Mouse (Mus musculus): ENCODE measurements around the gene Wsb2. TPM values are rescaled to one million over a fixed set of nuclear protein-coding genes. Genes with fewer than 3 reads are reported as not detected.

Wsb2 gene
- polyA plus RNA-seq, 1 experiment: 23.5 TPM

DNA sequence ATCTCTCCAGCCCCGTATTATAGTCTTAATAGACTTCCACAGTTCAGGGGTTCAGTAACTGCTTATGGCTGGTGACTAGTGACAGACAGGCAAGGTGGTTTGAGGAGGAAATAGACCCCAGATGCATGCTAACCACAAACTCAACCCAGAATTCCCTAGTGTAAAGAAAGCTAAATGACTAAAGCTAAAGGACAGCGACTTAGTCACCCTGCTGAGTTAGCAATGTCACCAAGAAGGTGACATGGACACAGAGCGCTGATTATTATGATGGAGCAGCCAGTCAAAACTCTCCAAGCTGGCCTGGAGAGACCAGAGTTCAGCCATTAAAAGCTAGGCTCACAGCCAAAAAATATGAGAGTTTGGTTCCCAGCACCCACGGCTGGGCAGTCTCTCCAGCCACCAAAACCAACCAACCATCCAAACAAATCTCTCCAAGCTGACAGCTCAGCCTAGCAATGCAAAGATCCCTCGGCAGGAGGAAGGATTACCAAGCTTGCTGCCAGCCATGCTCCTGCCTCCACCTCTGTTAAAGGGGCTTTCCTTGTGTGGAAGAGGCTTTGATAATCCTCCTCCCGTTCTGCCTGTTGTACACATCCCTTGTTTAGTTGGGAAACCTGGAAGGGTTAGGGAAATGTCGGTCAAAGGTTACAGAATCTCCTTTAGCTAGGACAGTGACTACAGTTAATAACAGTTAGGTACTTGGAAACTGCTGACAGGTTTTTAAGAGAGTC lies 2.6 kb downstream of the Wsb2 start:
- Histone ChIP-seq H3K4me3 (replicated peaks; ENCODE audit: control insufficient read depth, low read depth, low read length) (no peak overlapping the region), H3K27ac (ENCODE audit: control insufficient read depth, insufficient read depth, low read depth, low read length, poor library complexity) (no peak overlapping the region), H3K4me1 (ENCODE audit: control insufficient read depth, insufficient read depth, low read length) (peaks cover 3% of the 10 kb centered on the region)
- 26% methylated on average over 7 of the region's 7 CpGs for WGBS
- TF ChIP-seq CTCF (IDR thresholded peaks at IDR 0.05; ENCODE audit: control insufficient read depth, insufficient read depth, low read length): no peak
- no peak for TF ChIP-seq POLR2A (IDR thresholded peaks at IDR 0.05; ENCODE audit: borderline replicate concordance, control insufficient read depth, low read depth, low read length)

DNA sequence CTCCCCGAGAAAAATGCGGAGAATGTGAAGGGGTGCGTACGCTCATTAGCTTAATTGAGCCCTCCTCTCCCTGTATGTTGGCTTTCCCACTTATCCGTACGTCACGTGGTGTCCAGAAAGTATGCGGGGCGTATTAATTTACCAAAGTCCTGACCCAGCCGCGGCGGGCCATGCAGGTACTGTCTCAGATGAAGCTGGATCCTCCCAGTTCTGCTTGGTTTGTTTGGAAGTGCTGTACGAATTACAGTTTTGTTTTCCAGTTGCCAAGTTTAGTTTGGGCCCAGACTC lies 3.1 kb downstream of the Wsb2 start:
- peaks cover 3% of the 10 kb centered on the region for H3K4me1 ChIP-seq (ENCODE audit: control insufficient read depth, insufficient read depth, low read length)
- TF ChIP-seq POLR2A (IDR thresholded peaks at IDR 0.05; ENCODE audit: borderline replicate concordance, control insufficient read depth, low read depth, low read length): no peak
- TF ChIP-seq CTCF (IDR thresholded peaks at IDR 0.05; ENCODE audit: control insufficient read depth, insufficient read depth, low read length): no peak
- no peak overlapping the region for H3K27ac ChIP-seq (ENCODE audit: control insufficient read depth, insufficient read depth, low read depth, low read length, poor library complexity)
- WGBS: 89% methylated on average over 13 of the region's 13 CpGs
- H3K4me3 ChIP-seq (replicated peaks; ENCODE audit: control insufficient read depth, low read depth, low read length): no peak overlapping the region

DNA sequence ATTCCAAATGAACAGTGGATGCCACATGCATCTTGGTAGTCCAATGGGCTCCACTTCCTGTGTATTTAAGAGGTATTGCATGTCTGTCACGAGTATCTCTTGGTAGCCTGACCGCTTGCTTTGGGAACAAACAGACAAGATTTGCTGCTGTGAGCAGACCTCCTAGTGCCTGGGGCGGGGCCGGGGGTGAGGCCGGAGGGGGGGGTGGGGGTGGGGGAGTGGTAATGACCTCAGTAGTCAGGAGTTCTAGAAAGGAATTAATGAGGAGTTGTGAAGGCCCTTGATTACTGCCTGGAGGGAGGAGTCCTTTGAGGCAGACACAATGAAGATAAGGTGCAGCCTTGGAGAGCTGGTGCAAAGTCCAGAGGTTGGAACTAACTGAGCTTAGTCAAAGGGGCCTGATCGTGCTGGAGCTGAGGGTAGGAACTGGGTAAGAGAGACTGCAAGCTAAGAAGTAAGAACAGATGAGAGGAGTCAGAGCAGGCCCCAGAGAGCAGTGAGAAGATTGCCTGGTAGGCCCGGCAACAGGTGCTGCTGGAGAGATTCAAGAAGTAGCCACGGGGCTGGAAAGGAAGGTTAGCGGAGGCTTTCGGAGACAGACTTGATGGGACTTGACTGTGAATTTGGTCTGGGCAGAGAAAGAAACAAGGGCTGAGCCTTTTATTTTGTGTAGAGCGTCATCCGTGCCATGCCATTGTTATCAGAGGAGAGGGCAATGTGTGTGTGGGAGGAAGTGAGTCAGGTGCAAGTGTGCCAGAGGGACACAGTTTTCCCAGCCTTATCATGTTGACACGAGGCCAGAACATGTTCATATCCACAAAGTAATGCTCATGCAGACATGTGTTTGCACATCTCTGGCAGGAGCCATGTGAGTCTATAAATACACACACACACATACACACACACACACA lies 3.8 kb downstream of the Wsb2 start:
- Histone ChIP-seq H3K27ac (ENCODE audit: control insufficient read depth, insufficient read depth, low read depth, low read length, poor library complexity) (no peak overlapping the region), H3K4me1 (ENCODE audit: control insufficient read depth, insufficient read depth, low read length) (peaks cover 3% of the 10 kb centered on the region), H3K4me3 (replicated peaks; ENCODE audit: control insufficient read depth, low read depth, low read length) (no peak overlapping the region)
- TF ChIP-seq CTCF (IDR thresholded peaks at IDR 0.05; ENCODE audit: control insufficient read depth, insufficient read depth, low read length): no peak
- no peak for TF ChIP-seq POLR2A (IDR thresholded peaks at IDR 0.05; ENCODE audit: borderline replicate concordance, control insufficient read depth, low read depth, low read length)
- WGBS: 48% methylated on average over 13 of the region's 13 CpGs

DNA sequence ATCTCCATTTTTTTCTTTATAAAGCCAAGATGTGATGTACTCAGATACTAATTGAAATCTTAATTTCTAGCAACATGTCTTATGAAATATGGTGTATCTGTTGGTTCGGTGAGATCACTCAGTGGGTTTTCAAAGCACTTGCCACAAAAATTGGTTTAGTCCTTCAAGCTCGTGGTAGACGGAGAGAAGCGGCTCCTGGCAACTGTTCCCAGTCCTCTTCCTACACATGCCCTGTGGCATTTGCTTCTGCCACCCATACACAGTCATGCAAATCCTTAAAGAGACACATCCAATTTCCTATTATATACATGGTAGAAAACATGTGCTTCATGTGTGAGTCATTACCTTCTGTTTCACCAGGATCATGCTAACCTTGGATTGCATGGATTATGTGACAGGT lies 4.5 kb downstream of the Wsb2 start:
- no peak for TF ChIP-seq CTCF (IDR thresholded peaks at IDR 0.05; ENCODE audit: control insufficient read depth, insufficient read depth, low read length)
- no peak for TF ChIP-seq POLR2A (IDR thresholded peaks at IDR 0.05; ENCODE audit: borderline replicate concordance, control insufficient read depth, low read depth, low read length)

DNA sequence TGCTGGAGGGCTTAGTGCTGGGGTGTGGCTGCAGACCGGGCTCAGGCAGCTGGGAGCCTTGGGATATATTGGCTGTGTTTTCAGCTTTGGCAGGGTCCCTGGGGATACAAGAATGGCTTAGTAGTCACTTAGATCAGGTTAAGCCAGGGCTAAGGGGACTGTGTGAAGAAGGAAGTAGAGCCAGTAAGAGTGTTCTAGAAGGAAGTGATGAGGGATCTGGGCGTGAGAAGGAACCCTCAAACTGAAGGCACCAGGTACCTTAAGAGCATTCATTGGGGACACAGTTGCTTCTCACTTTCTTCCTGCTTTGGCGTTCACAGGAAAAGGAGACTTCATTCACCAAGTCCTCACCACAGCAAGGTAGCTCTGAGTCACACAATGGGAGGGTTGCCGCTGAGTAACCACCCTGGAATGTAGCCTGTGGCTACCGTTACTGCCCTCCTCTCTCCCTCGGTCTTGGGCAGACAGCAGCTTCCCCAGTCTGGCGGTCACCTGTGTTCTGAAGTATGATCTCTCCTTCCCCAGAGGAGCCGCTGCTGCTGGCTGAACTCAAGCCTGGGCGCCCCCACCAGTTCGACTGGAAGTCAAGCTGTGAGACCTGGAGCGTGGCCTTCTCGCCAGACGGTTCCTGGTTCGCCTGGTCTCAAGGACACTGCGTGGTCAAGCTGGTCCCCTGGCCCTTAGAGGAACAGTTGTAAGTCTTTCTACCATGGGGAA lies 6.1 kb downstream of the Wsb2 start:
- peak overlapping the region; percentile 61; the same call in 1 of the 2 replicates for H3K27ac ChIP-seq (ENCODE audit: control insufficient read depth, insufficient read depth, low read depth, low read length, poor library complexity)

More for the DNA sequence above, 4.5 kb downstream of the Wsb2 start:
- peaks cover 3% of the 10 kb centered on the region for H3K4me1 ChIP-seq (ENCODE audit: control insufficient read depth, insufficient read depth, low read length)
- H3K27ac ChIP-seq (ENCODE audit: control insufficient read depth, insufficient read depth, low read depth, low read length, poor library complexity): no peak overlapping the region
- 81% methylated on average over 4 of the region's 4 CpGs for WGBS
- no peak overlapping the region for H3K4me3 ChIP-seq (replicated peaks; ENCODE audit: control insufficient read depth, low read depth, low read length)

DNA sequence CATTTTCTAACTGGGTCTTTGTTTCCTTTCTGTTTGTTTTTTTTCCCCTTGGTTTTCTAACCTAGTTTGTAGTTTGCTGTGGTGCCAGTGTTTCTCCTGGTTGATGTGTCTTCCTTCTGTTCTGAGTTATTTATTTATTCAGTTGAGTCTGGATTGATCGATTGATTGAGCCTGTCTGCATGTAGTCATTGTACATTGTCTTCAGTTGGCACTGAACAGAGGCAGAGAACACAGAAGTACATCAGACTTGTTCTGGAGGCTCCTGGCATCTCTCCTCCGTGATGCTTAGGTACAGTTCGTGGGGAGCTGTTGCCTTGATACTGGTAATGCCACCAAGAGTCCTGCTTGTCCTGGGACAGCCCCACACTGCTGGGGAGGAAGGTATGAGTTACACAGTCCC lies 7.7 kb downstream of the Wsb2 start:
- WGBS: 87% methylated on average over 3 of the region's 3 CpGs
- H3K4me1 ChIP-seq (ENCODE audit: control insufficient read depth, insufficient read depth, low read length): peaks cover 3% of the 10 kb centered on the region
- no peak overlapping the region for H3K27ac ChIP-seq (ENCODE audit: control insufficient read depth, insufficient read depth, low read depth, low read length, poor library complexity)
- no peak overlapping the region for H3K4me3 ChIP-seq (replicated peaks; ENCODE audit: control insufficient read depth, low read depth, low read length)
- TF ChIP-seq POLR2A (IDR thresholded peaks at IDR 0.05; ENCODE audit: borderline replicate concordance, control insufficient read depth, low read depth, low read length) (no peak), CTCF (IDR thresholded peaks at IDR 0.05; ENCODE audit: control insufficient read depth, insufficient read depth, low read length) (no peak)

More for the DNA sequence above, 6.1 kb downstream of the Wsb2 start:
- WGBS: 35% methylated on average over 15 of the region's 15 CpGs
- peaks cover 3% of the 10 kb centered on the region for H3K4me1 ChIP-seq (ENCODE audit: control insufficient read depth, insufficient read depth, low read length)
- TF ChIP-seq CTCF (IDR thresholded peaks at IDR 0.05; ENCODE audit: control insufficient read depth, insufficient read depth, low read length): no peak
- H3K4me3 ChIP-seq (replicated peaks; ENCODE audit: control insufficient read depth, low read depth, low read length): no peak overlapping the region

DNA sequence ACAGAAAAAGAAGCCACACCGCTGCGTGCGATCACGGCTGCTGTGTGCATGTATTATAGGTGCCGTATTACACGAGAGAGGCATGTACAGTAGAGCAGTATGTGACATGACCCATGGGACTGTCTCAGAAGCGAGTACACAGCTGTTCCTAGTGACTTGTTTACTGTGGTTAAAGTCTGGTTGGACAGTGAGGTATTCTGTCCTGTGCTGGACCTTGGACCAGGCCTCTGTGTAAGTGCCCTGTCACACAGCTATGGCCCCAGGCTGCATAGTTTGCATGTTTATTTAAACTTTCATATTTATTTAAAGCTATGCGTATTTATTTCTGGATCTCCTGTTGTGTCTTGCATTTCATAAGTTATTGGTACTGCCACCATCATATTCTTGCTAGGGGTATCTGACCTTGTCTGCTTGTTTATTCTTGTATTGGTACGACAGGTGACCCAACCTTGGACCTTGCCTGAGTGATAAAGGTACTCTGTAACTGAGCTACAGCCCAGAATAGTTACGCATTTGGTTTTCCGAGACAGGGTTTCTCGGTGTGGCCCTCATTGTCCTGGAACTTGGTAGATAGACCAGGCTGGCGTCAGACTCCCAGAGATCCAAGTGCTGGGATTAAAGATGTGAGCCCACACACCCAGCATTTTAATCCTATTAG lies 8.9 kb downstream of the Wsb2 start:
- TF ChIP-seq POLR2A (IDR thresholded peaks at IDR 0.05; ENCODE audit: borderline replicate concordance, control insufficient read depth, low read depth, low read length): no peak
- no peak for TF ChIP-seq CTCF (IDR thresholded peaks at IDR 0.05; ENCODE audit: control insufficient read depth, insufficient read depth, low read length)
- Histone ChIP-seq H3K4me1 (ENCODE audit: control insufficient read depth, insufficient read depth, low read length) (peaks cover 2% of the 10 kb centered on the region), H3K4me3 (replicated peaks; ENCODE audit: control insufficient read depth, low read depth, low read length) (no peak overlapping the region), H3K27ac (ENCODE audit: control insufficient read depth, insufficient read depth, low read depth, low read length, poor library complexity) (no peak overlapping the region)
- WGBS: 91% methylated on average over 13 of the region's 13 CpGs
